Mouse (Mus musculus) left cerebral cortex, adult 2 months (tissue): ENCODE data around the gene Gm10260. TPM values are rescaled to one million over a fixed set of nuclear protein-coding genes. Genes with fewer than 3 reads are reported as not detected.

ENCODE experiments used
- DNase-seq, 2 experiments: peaks; one replicate each; pipeline ENCODE4 v3.0.0; 2021 to 2022; ENCODE audit warnings: low spot score in 2 of 2, mixed read lengths in 1 of 2; ENCODE audit errors: extremely low spot score in 1 of 2
- H3K27ac ChIP-seq: fragments of 200-600 bp; 2 replicates; pipeline ENCODE4 v1.8.1; 2022
- H3K4me3 ChIP-seq: fragments of 200-600 bp; 2 replicates; pipeline ENCODE4 v1.8.1; 2022
- CTCF ChIP-seq: fragments of 200-600 bp; IDR thresholded peaks from 2 replicates; pipeline ENCODE4 v1.8.1; 2022; ENCODE audit warnings: antibody characterized with exemption, mild to moderate bottlenecking, moderate library complexity
- intact Hi-C: fragments of 180-260 bp; cut with DNase I; formaldehyde crosslinking; loops from one replicate; pipeline ENCODE4 v1.15.1; 2025
- total RNA-seq, 2 experiments: library from RNA; stranded (reverse); gene quantifications; 2 replicates each; pipeline ENCODE4 v1.2.3; 2021

Gene Gm10260
- total RNA-seq, 2 experiments from 2014 or later, result 72.1 to 82.4 TPM

GRCm38 (mm10) chr13:97766600-97766999 is 6.2 kb upstream of the Gm10260 start:
- no peak overlapping the region for H3K4me3 ChIP-seq
- no peak for DNase-seq
- peak overlapping the region; percentile 25 for H3K27ac ChIP-seq
- intact Hi-C loops, result loop anchor here (5.0 kb wide), 1 partner anchor 109 kb away; no protein-coding TSS in a partner anchor
- TF ChIP-seq CTCF, result no peak

GRCm38 (mm10) chr13:97765913-97766312 is 5.5 kb upstream of the Gm10260 start:
- intact Hi-C loops, result loop anchor here (5.0 kb wide), 1 partner anchor 109 kb away; no protein-coding TSS in a partner anchor
- no peak for DNase-seq
- no peak overlapping the region for H3K27ac ChIP-seq
- H3K4me3 ChIP-seq, result no peak overlapping the region
- TF ChIP-seq CTCF, result no peak

- DNase-seq, result no peak
- intact Hi-C loops, result no loop called here
- H3K4me3 ChIP-seq, result no peak overlapping the region
- no peak for TF ChIP-seq CTCF
- no peak overlapping the region for H3K27ac ChIP-seq
Observed at GRCm38 (mm10) chr13:97764067-97764466, 3.6 kb upstream of the Gm10260 start.

- DNase-seq, result no peak
Observed at GRCm38 (mm10) chr13:97763436-97763835, 3.0 kb upstream of the Gm10260 start.

GRCm38 (mm10) chr13:97762121-97762520 is 1.7 kb upstream of the Gm10260 start:
- no peak for TF ChIP-seq CTCF
- intact Hi-C loops, result no loop called here
- DNase-seq, result no peak
- Histone ChIP-seq H3K4me3 (no peak overlapping the region), H3K27ac (no peak overlapping the region)

More at GRCm38 (mm10) chr13:97763436-97763835, 3.0 kb upstream of the Gm10260 start:
- intact Hi-C loops, result no loop called here
- no peak for TF ChIP-seq CTCF
- Histone ChIP-seq H3K27ac (no peak overlapping the region), H3K4me3 (no peak overlapping the region)

GRCm38 (mm10) chr13:97757033-97757432 is 3.4 kb downstream of the Gm10260 start:
- intact Hi-C loops, result no loop called here
- no peak overlapping the region for H3K4me3 ChIP-seq
- no peak for TF ChIP-seq CTCF
- DNase-seq, result peak; percentile 33 to 45
- H3K27ac ChIP-seq, result peak overlapping the region; percentile 16; the same call in 1 of the 2 replicates

- no peak overlapping the region for H3K27ac ChIP-seq
- no peak overlapping the region for H3K4me3 ChIP-seq
- DNase-seq, result no peak
- intact Hi-C loops, result no loop called here
- TF ChIP-seq CTCF, result no peak
Observed at GRCm38 (mm10) chr13:97756091-97756490, 4.3 kb downstream of the Gm10260 start.

- H3K4me3 ChIP-seq, result no peak overlapping the region
- TF ChIP-seq CTCF, result no peak
- no peak overlapping the region for H3K27ac ChIP-seq
- intact Hi-C loops, result no loop called here
- peak in 1 of 2 experiments; percentile 26 for DNase-seq
Observed at GRCm38 (mm10) chr13:97750851-97751381, 9.5 kb downstream of the Gm10260 start.

GRCm38 (mm10) chr13:97747037-97747860 is 13.2 kb downstream of the Gm10260 start:
- DNase-seq, result no peak

GRCm38 (mm10) chr13:97744669-97745068 is 15.8 kb downstream of the Gm10260 start:
- intact Hi-C loops, result no loop called here
- DNase-seq, result no peak
- peak overlapping the region; percentile 42 for H3K27ac ChIP-seq
- TF ChIP-seq CTCF, result no peak
- no peak overlapping the region for H3K4me3 ChIP-seq

More at GRCm38 (mm10) chr13:97747037-97747860, 13.2 kb downstream of the Gm10260 start:
- peak overlapping the region; percentile 6; the same call in 1 of the 2 replicates for H3K27ac ChIP-seq
- no peak overlapping the region for H3K4me3 ChIP-seq
- no peak for TF ChIP-seq CTCF
- intact Hi-C loops, result no loop called here

- intact Hi-C loops, result no loop called here
Observed at GRCm38 (mm10) chr13:97744036-97744435, 16.4 kb downstream of the Gm10260 start.

GRCm38 (mm10) chr13:97743229-97743988 is 17.0 kb downstream of the Gm10260 start:
- intact Hi-C loops, result no loop called here
- TF ChIP-seq CTCF, result no peak
- DNase-seq, result no peak
- Histone ChIP-seq H3K27ac (no peak overlapping the region; the same call in 1 of the 2 replicates), H3K4me3 (no peak overlapping the region)

More at GRCm38 (mm10) chr13:97744036-97744435, 16.4 kb downstream of the Gm10260 start:
- DNase-seq, result no peak
- no peak overlapping the region; the same call in 1 of the 2 replicates for H3K27ac ChIP-seq
- no peak overlapping the region for H3K4me3 ChIP-seq
- TF ChIP-seq CTCF, result no peak
